Mouse (Mus musculus): ENCODE data around the gene Qtrt1.
A peak's percentile ranks its signal among the peaks of the same experiment; 100 is the strongest.
"Not testable (repeated sequence)": the region's sequence is repeated elsewhere in the genome, so short reads cannot be mapped to it uniquely, and the experiment has no call there.

Gene Qtrt1

DNA sequence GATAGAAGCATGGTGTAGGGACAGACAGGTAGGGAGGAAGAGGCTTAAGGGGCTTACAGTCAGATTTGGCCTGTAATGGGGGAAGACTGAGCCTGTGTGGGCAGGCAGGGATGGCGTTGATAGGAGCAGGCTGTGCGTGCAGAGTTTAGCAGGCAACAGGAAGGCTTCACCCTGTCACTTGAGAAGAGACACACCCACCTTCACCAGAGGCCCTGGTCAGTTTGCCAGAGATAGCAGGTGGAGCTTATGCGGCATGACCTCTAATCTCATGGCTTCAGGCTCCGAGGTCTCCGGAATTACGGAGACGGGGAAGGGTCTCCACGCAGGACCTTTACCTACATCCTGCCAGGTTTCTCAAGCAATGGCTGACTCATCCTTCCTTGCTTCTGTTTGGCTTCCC, 40.2 kb downstream of the Qtrt1 start:
- DNase-seq: no peak

DNA sequence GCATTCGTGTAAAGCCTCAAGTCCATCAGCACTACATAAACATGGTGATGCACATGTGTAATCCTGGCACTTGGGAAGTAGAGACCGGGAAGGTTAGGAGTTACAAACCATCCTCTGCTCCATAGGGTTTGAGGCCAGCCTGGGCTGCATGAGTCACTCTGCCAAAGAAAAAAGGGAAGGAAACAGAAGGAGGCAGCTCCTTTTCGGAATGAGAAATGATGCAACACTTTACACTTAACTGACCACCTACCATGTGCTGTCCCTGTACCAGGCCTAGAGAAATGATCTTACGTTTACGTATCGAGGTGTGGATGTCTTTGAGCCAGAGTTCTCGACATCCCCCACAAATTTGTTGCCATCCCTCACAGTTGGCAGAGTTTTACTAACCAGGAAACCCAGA, 41.4 kb downstream of the Qtrt1 start:
- DNase-seq: no peak

DNA sequence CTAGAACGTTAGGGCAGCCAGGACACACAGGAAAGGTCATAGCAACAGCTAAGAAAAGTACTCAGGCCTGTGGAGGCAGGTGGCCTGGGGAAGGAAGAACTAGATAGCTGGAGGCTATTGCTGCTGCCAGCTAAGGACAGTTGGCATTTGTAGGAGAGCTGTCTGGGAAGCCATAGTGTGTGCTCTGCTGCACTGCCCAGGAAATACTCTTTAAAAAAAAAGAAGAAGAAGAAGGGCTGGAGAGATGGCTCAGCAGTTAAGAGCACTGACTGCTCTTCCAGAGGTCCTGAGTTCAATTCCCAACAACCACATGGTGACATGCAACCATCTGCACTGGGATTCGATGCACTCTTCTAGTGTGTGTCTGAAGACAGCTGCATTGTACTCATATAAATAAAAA, 41.8 kb downstream of the Qtrt1 start:
- DNase-seq: no peak

DNA sequence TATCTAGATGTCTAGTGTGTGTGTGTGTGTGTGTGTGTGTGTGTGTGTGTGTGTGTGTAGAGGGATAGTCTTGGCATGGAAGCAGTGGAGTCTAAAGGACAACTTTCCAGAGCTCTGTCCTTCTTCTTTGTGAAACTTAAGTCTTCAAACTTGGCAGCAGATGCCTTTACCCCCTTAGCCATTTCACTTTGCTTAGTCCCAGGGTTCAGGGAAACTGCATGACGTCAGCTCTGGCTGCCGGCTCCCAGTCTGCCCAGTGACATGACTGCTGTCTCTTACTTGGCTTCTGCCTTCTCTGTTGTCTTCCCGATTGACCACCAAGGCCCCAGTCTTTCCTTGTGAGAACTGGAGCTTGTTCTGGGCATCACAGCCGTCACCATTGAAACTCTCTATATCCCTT, 42.9 kb downstream of the Qtrt1 start:
- no peak for DNase-seq

DNA sequence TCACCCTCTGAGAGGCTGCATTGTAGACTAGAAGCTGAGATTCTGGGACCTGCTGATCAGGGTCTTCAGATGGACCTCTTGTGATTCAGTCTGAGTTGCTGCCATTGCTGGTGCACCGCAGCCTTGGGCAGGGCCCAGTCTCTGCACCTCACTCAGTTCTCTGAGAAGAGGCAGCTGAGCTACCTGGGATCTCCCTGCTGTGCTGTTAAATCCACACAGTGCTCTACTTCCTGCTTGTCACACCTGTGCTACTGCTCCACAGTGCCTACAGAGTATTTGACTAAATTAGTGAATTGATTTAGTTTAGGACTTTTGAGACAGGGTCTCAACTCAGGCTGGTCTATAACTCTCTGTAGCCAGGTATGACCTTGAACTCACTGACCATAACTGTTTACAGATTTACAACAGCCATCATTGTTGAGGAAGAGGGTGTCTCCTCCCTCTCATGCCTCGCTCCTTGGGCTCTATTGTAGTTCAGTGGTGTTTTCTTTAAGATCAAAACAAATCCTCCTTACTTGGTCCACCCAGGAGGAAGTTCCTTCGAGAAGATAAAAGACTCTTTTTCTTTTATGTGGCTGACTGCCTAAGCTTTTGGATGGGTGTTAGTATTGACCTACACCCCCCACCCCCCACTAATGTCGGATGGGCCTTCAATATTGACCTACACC, 43.6 kb downstream of the Qtrt1 start:
- DNase-seq: no peak

DNA sequence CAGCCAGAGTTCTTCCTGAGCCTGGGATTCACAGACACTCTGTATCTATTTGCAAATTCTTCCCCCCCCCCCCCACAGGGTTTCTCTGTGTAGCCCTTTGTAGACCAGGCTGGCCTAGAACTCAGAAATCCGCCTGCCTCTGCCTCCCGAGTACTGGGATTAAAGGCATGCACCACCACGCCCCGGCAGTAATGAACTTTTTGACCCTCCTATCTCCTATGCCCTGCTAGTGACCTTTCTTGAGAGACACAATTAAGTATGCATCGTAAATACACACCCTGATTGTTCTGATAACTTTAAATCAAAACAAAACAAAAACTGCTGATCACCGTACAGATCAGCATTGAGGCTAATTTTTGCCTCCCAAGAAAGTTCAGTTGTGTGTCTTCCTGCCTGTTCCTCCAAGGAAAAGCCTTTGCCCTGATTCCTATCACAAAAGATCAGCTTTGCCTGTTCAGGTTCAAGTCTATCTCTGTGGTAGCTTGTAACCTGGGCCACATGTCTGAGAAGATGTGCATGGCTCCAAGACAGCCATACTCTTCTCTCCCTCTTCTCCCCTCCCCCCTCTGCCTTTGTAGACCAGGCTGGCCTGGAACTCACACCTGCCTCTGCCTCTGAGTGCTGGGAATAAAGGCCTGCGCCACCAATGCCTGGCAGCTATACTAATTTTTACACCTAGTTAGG, 44.8 kb downstream of the Qtrt1 start:
- no peak for DNase-seq

DNA sequence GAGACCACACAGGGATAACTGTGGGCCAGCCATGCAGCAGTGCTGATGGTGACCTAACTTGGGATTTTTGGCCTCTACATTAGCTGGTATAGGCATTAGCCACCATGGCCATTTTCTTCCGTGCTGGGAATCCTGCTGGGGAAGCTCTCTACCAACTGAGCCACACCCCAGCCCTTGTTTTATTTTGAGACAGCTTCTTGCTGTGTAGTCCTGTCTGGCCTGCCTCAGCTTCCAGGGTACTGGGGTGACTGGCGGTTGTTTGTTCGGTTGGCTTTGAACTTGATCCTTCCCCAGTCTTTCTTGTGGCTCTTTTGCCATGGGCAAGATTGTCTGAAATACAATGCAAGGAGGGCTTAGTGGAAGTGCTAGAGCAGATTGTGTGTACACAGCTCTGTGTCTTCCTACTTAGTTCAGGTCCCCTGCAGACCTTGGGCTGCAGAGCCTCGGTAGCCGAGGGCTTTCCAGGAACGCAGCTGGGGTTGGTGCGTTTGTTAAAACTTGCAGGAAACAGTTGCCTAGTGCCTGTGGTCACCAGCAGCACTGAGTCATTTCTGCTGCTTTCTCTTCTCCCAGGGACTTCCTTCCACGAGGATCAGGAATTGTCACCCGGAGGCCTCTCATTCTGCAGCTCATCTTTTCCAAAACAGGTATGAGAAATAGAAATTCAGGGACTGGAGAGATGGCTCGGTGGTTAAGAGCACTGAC, 45.4 kb downstream of the Qtrt1 start:
- DNase-seq: no peak

DNA sequence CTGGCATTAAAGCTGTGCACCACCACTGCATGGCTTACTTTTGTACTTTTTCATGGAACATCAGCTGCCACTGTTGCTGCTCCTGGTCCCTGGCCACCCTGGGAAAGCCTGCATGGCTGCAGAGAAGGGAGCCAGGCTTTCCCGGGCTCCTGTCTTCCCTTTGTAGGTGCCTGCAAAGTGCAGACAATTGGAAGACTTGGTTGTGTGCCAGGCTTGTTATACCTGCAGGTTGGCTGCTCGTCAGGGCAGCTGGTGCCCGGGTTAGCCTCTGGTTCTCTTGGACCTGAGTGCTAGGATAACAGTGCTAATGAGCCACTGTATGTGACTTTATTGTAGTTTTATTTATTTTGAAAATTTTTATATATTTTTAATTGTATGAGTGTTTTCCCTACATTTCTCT, 47.2 kb downstream of the Qtrt1 start:
- DNase-seq: peak; percentile 41

DNA sequence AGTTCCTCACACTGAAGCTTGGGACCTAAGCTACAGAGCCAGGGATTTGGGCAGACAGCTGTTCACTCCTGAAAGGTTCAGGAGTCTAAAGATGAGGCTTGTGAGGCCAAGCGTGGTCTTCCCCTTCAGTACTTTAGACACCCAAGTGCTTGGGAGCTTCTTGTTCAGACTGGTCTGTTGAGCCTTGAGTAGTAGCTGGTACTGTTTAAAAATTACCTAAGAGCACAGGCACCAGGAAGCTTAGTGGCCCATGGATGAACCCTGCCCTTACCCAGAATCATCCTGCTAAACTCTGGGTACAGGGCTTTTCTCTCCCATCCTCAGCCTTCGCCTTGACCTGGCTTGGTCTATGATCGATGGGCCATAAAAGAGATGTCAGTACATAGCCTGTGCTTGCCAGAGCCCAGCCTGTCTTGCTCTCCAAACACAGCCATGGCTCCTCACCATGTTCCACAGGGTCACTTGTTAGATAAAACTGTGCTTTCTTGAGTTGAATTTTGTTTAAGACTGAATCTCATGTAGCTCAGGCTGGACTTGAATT, 48.8 kb downstream of the Qtrt1 start:
- DNase-seq: no peak

DNA sequence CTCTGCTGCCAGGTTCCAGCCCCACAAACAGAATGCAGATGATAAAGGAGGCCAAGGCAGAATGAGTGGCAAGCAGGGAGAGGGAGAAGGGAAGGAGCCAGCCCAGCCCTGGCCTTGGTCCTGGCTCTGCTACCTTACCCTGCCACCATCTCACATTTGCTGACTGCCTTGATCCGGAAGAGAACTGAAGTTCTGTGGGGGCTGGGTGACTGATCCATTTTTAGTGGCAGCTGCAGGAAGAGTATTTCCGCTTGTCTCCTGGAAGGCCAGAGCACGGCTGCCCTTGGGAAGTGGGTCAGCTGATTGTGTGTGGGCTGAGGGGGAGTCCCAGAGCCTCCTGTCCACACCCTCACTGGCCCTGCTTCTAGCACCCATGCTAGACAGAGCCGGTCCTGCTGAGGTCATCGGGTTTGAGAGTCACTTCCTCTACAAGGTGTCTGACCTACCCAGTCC, 51.5 kb downstream of the Qtrt1 start:
- DNase-seq: no peak

DNA sequence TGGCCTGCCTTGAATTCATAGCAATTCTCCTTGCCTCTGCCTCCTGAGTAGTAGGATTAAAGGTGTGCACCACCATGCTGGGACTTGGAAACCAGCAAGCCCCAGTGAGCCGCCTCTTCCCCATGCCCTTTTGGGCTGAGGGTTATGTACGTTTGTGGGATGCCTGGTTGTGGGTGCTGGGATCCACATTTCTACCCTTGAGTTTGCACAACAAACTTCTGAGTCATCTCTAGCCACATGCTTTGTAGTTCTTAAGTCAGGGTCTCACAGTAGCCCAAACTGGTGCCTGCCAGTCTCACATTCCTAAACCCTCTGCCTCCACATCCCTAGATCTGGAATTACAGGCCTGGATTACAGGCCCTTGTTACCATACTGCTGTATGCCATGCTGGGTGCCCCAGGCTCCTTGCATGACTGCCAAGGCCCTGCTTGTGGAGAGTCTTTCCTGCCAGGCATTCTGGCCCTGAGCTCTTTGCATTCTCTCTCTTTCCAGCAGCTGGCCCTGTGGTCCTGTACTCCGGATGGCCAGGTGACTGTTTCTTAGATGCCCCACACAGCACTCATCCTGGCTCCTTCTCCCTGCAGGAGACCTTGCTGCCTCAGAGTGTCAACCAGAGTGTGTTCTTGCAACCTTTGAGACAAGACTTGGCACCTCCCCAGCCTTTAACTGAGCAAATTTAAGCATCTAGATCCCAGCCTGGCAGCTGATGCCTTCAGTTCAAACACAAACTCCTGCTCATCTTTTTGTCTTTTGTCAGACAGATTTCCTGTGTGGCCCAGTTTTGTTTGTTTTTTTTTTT, 52.3 kb downstream of the Qtrt1 start:
- peak; percentile 72 for DNase-seq

DNA sequence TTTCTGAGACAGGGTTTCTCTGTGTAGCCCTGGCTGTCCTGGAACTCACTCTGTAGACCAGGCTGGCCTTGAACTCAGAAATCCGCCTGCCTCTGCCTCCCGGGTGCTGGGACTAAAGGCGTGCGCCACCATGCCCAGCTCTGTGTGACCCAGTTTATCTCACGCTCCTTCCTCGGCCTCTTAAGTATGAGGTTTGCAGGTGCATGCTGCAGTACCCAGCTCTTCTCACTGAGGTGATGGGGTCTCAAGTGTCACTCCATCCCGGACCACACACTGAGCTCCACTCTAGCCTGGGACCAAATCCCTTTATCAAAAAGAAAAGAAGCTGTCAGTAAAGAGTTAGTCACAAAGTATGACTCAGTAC, 52.9 kb downstream of the Qtrt1 start:
- DNase-seq: not testable (repeated sequence)

DNA sequence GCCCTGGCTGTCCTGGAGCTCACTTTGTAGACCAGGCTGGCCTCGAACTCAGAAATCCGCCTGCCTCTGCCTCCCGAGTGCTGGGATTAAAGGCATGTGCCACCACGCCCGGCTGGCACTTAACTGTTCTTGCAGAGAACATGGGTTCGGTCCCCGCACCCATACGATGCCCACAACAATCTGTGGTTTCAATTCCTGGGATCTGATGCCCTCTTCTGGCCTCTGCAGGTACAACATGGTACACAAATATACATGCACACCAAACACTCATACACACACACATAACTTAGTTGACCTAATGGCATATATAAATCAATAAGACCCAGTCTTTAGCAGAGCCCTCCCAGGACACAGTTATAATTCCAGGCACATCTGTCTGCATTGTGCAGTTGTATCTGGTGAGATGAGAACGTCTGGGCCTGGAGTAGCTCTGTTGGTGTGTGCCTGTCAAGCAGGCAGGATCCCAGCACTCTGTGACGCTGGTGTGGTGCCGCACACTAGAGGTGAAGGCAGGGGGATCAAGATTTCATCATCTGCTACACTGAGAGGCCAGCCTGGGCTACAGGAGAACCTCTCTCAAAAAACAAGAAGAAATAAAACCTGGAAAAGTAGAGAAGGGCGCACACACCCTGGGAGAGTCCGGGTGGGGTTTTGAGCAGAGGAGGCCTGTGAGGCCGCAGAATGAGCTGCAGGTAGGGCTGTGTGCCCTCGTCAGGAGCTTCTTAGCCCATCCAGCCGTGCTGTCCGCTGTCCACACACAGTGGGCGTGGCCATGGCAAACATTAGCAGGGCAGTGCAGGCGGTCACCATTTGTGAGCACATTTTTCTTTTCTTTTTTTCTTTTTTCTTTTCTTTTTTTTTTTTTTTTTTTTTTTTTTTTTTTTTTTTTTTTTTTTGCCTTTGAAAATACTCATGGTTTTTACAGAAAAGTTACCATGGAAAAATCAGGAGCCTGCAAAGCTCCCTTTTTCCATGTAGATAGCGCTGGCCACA, 57.7 kb downstream of the Qtrt1 start:
- no peak for DNase-seq

Data from cerebellum, adult 11-12 months (tissue).